Mouse (Mus musculus) hindbrain, embryonic 16.5 days (tissue): Measurements from ENCODE around the gene D13Ertd608e. TPM values are rescaled to one million over a fixed set of nuclear protein-coding genes. Genes with fewer than 3 reads are reported as not detected.
"Not testable (repeated sequence)": the region's sequence is repeated elsewhere in the genome, so short reads cannot be mapped to it uniquely, and the experiment has no call there.

Experiments
- ATAC-seq: fragments of 200-750 bp; cut with Nextera tagmentation; 2 replicates; pipeline ENCODE4 v1.8.0; 2017; ENCODE audit warnings: moderate TSS enrichment, moderate library complexity
- H3K27ac ChIP-seq: fragments of 300-500 bp; sonication (generic); 2 replicates; pipeline ENCODE4 v1.5.1; 2014; ENCODE audit warnings: low read depth, mild to moderate bottlenecking, control low read depth, low read length, moderate library complexity
- H3K27me3 ChIP-seq: fragments of 300-500 bp; sonication (generic); replicated peaks from 2 replicates; pipeline ENCODE4 v1.6.1; 2014; ENCODE audit warnings: low read length; ENCODE audit not compliant: control insufficient read depth, insufficient read depth
- H3K36me3 ChIP-seq: fragments of 300-500 bp; sonication (generic); 2 replicates; pipeline ENCODE4 v1.6.1; 2014; ENCODE audit warnings: mild to moderate bottlenecking, low read length, moderate library complexity, mixed read lengths; ENCODE audit not compliant: control insufficient read depth, insufficient read depth
- H3K4me1 ChIP-seq: fragments of 300-500 bp; sonication (generic); 2 replicates; pipeline ENCODE4 v1.6.1; 2014; ENCODE audit warnings: low read depth, low read length; ENCODE audit not compliant: control insufficient read depth, insufficient read depth
- H3K4me2 ChIP-seq: fragments of 300-500 bp; sonication (generic); 2 replicates; pipeline ENCODE4 v1.6.1; 2014; ENCODE audit warnings: mild to moderate bottlenecking, low read length, control low read depth, moderate library complexity
- H3K4me3 ChIP-seq: fragments of 300-500 bp; sonication (generic); 2 replicates; pipeline ENCODE4 v1.5.1; 2014; ENCODE audit warnings: mild to moderate bottlenecking, low read length, control low read depth, moderate library complexity
- H3K9ac ChIP-seq: fragments of 300-500 bp; sonication (generic); 2 replicates; pipeline ENCODE4 v1.6.1; 2014; ENCODE audit warnings: low read depth, mild to moderate bottlenecking, control low read depth, low read length, moderate library complexity
- H3K9me3 ChIP-seq: fragments of 300-500 bp; sonication (generic); 2 replicates; pipeline ENCODE4 v1.6.1; 2014; ENCODE audit warnings: mild to moderate bottlenecking, low read length, moderate library complexity; ENCODE audit not compliant: control insufficient read depth
- WGBS: fragments of 180-500 bp; shearing (Covaris S2); extraction: QIAGEN DNeasy Blood & Tissue Kit; methylation state at CpG from one replicate; pipeline ENCODE4 v1.1.7; 2014; 5-methylcytosine and 5-hydroxymethylcytosine counted together
- polyA plus RNA-seq: library from polyadenylated mRNA; unstranded; fragments of >200 nt; fragmentation: Nextera tagmentation; extraction: Ambion mirVana; gene quantifications from 2 replicates; pipeline ENCODE4 v1.2.1, GENCODE M21; 2015

Gene D13Ertd608e
- polyA plus RNA-seq, 1 experiment from 2014 or later: not detected

DNA sequence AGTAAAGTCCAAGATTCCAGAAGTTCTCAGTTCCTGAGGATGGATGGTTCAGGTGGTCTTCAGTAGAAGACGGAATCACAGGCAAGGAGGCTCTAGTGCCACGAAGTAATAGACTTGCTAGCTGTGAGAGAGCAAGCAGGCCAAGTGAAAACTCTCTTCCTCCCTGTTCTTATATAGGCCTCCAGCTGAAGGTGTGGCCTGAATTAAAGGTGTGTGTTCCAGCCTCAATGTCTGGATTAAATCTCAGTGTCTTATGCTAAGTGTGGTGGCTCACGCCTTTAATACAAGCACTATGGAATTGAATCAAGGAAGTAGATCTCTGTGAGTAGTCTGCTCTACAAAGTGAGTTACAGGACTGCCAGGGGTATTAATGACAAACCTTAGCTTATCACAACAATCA, 58.9 kb downstream of the D13Ertd608e start, which contains the start of gene Tcstv1:
Tcstv1 (minus strand) TSS at position 101 of the 400 bp plus-strand sequence.
- not testable (repeated sequence) for H3K9me3 ChIP-seq, ATAC-seq, H3K9ac ChIP-seq, H3K27me3 ChIP-seq, H3K4me1 ChIP-seq, H3K4me2 ChIP-seq, H3K4me3 ChIP-seq, H3K27ac ChIP-seq, H3K36me3 ChIP-seq
- WGBS: 80% methylated on average over 3 of the region's 3 CpGs

Other genes starting within 250 kb of the D13Ertd608e start
- gene Ccl28, start 212.2 kb upstream of the D13Ertd608e start, polyA plus RNA-seq: 0.26 and 0.46 TPM in 2 replicates
- 567 and 577 TPM in 2 replicates for gene Hmgcs1, start 145.6 kb upstream of the D13Ertd608e start, polyA plus RNA-seq
- gene Nim1k, start 80.1 kb upstream of the D13Ertd608e start, polyA plus RNA-seq: 6.7 and 7.5 TPM in 2 replicates
- 26.9 and 27.1 TPM in 2 replicates for gene Zfp131, start 45.1 kb upstream of the D13Ertd608e start, polyA plus RNA-seq
- not detected in 2 replicates for gene AF067063, start 5.8 kb upstream of the D13Ertd608e start, polyA plus RNA-seq
- not detected in 2 replicates for gene Tcstv1, start 58.8 kb downstream of the D13Ertd608e start, polyA plus RNA-seq
- gene Gm21761, start 93.3 kb downstream of the D13Ertd608e start, polyA plus RNA-seq: not detected in 2 replicates
- not detected in 2 replicates for gene B020031M17Rik, start 114.8 kb downstream of the D13Ertd608e start, polyA plus RNA-seq
- gene Gm36079, start 191.0 kb downstream of the D13Ertd608e start, polyA plus RNA-seq: not detected in 2 replicates
- not detected in 2 replicates for gene Gm21188, start 216.2 kb downstream of the D13Ertd608e start, polyA plus RNA-seq